Mouse (Mus musculus) hindbrain, embryonic 11.5 days (tissue): ENCODE data around the gene Aatf. TPM values are rescaled to one million over a fixed set of nuclear protein-coding genes. Genes with fewer than 3 reads are reported as not detected.

Experiments used
- ATAC-seq: fragments of 200-750 bp; cut with Nextera tagmentation; 2 replicates; pipeline ENCODE4 v1.8.0; 2017; ENCODE audit warnings: mild to moderate bottlenecking, moderate TSS enrichment, moderate library complexity; ENCODE audit not compliant: low FRiP score
- DNase-seq: peaks from one replicate; pipeline ENCODE4 v3.0.0-alpha.2; 2015; ENCODE audit warnings: low spot score
- H3K27ac ChIP-seq: fragments of 300-500 bp; sonication (generic); 2 replicates; pipeline ENCODE4 v1.5.1; 2014; ENCODE audit warnings: mild to moderate bottlenecking, low read depth, low read length
- H3K27me3 ChIP-seq: fragments of 300-500 bp; sonication (generic); 2 replicates; pipeline ENCODE4 v1.6.1; 2014; ENCODE audit warnings: mild to moderate bottlenecking, low read length, moderate library complexity, mixed read lengths; ENCODE audit not compliant: control insufficient read depth, insufficient read depth
- H3K36me3 ChIP-seq: fragments of 300-500 bp; sonication (generic); 2 replicates; pipeline ENCODE4 v1.6.1; 2014; ENCODE audit warnings: mild to moderate bottlenecking, low read length, moderate library complexity, mixed read lengths; ENCODE audit not compliant: control insufficient read depth, insufficient read depth
- H3K4me1 ChIP-seq: fragments of 300-500 bp; sonication (generic); replicated peaks from 2 replicates; pipeline ENCODE4 v1.6.1; 2014; ENCODE audit warnings: low read length, mixed read lengths; ENCODE audit not compliant: control insufficient read depth, insufficient read depth
- H3K4me2 ChIP-seq: fragments of 300-500 bp; sonication (generic); replicated peaks from 2 replicates; pipeline ENCODE4 v1.6.1; 2014; ENCODE audit warnings: mild to moderate bottlenecking, low read depth, low read length
- H3K4me3 ChIP-seq: fragments of 300-500 bp; sonication (generic); 2 replicates; pipeline ENCODE4 v1.5.1; 2014; ENCODE audit warnings: low read depth, low read length
- H3K9ac ChIP-seq: fragments of 300-500 bp; sonication (generic); 2 replicates; pipeline ENCODE4 v1.6.1; 2014; ENCODE audit warnings: low read depth, low read length
- H3K9me3 ChIP-seq: fragments of 300-500 bp; sonication (generic); 2 replicates; pipeline ENCODE4 v1.6.1; 2016; ENCODE audit warnings: low read length; ENCODE audit not compliant: control insufficient read depth
- WGBS: fragments of 180-500 bp; shearing (Covaris S2); extraction: QIAGEN DNeasy Blood & Tissue Kit; methylation state at CpG from one replicate; pipeline ENCODE4 v1.1.7; 2014; 5-methylcytosine and 5-hydroxymethylcytosine counted together
- polyA plus RNA-seq: library from polyadenylated mRNA; unstranded; fragments of >200 nt; fragmentation: Nextera tagmentation; extraction: Ambion mirVana; gene quantifications from 2 replicates; pipeline ENCODE4 v1.2.1, GENCODE M21; 2014

Aatf gene
- polyA plus RNA-seq, 1 experiment from 2014 or later, result 59.9 TPM

- under 1% methylated on average over 16 of the region's 16 CpGs for WGBS
- H3K9me3 ChIP-seq, result no peaks in the 10 kb centered on the region
- peak overlapping the region; percentile 72; the same call in 1 of the 2 replicates for H3K27ac ChIP-seq
- H3K9ac ChIP-seq, result peak overlapping the region; percentile 76
- peak overlapping the region; percentile 48 for H3K4me3 ChIP-seq
- peak overlapping the region; percentile 19 for H3K4me2 ChIP-seq
- peaks cover 78% of the 10 kb centered on the region for H3K27me3 ChIP-seq
- DNase-seq (peak; percentile 69), ATAC-seq (no peak)
- no peaks in the 10 kb centered on the region for H3K36me3 ChIP-seq
- no peaks in the 10 kb centered on the region; the same call in 1 of the 2 replicates for H3K4me1 ChIP-seq
These were observed 10.1 kb upstream of the Aatf start for GRCm38 (mm10) chr11:84523321-84523831.

DNA sequence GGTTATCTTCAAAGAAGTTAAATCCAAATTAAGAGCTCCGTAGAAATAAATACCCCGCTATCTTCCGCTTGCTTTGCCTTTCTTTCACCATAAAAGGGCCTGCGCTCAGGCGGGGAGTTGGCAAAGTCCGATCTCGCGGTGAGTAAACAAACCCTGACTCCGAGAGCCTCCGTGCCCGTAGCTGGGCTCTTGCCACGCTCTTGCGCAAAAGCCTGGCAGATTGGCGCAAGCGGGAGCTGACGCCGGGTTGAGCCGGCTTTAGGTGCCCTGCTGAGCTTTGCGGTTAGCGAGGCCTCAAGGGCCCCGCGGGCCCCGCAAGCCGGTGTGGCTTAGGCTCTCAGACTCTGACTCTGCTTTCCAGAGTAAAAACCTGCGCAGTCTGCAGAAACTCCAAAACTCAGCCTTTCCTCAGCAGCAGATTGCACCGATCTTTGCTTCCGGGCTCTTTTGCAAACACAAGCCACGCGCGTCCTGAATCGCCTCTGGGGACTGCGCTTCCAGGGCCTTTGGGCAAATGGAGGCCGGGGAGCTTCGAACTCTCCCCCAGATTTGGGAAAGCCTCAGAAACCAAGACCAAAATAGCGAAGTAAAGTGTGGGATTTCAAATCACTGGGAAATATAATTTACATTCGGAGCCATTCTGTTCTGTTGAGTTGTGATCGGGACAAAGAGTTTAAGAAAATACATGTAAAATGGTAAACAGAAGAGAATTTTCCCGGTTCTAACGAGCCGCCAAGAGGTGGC, 9.4 kb upstream of the Aatf start:
- DNase-seq (peak; percentile 65), ATAC-seq (no peak)
- Histone ChIP-seq H3K4me3 (peak overlapping the region; percentile 48), H3K36me3 (no peaks in the 10 kb centered on the region), H3K27me3 (peaks cover 74% of the 10 kb centered on the region), H3K27ac (peak overlapping the region; percentile 72; the same call in 1 of the 2 replicates), H3K9ac (peak overlapping the region; percentile 76), H3K4me2 (peak overlapping the region; percentile 19; the same call in 1 of the 2 replicates), H3K9me3 (no peaks in the 10 kb centered on the region), H3K4me1 (no peaks in the 10 kb centered on the region; the same call in 1 of the 2 replicates)
- under 1% methylated on average over 40 of the region's 40 CpGs for WGBS

- no peaks in the 10 kb centered on the region for H3K9me3 ChIP-seq
- DNase-seq (peak; percentile 51), ATAC-seq (no peak)
- peaks cover 73% of the 10 kb centered on the region for H3K27me3 ChIP-seq
- H3K4me2 ChIP-seq, result peak overlapping the region; percentile 45; the same call in 1 of the 2 replicates
- WGBS, result 7% methylated on average over 24 of the region's 24 CpGs
- no peaks in the 10 kb centered on the region for H3K36me3 ChIP-seq
- peak overlapping the region; percentile 76 for H3K9ac ChIP-seq
- H3K4me3 ChIP-seq, result peak overlapping the region; percentile 48
- no peak overlapping the region for H3K27ac ChIP-seq
- H3K4me1 ChIP-seq, result no peaks in the 10 kb centered on the region; the same call in 1 of the 2 replicates
These were observed 8.5 kb upstream of the Aatf start for GRCm38 (mm10) chr11:84521751-84522299.

DNA sequence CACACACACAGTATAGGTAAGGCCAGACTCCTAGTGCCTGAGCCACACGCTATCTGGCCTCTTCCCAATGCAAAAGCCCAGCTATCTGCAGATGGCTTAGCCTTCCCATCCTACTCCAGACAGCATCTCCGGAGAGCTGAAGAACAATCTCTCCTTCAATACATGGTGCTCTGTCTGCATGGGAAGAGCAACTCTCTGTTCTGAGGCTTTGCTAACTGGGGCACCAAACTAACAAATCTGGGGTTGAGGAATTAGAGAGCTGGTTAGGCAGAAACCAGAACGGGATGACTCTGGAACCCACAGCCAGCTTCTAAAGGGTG, 7.7 kb upstream of the Aatf start:
- peaks cover 78% of the 10 kb centered on the region for H3K27me3 ChIP-seq
- no peaks in the 10 kb centered on the region for H3K9me3 ChIP-seq
- peak overlapping the region; percentile 76 for H3K9ac ChIP-seq
- peak overlapping the region; percentile 48 for H3K4me3 ChIP-seq
- peak overlapping the region; percentile 45 for H3K4me2 ChIP-seq
- H3K27ac ChIP-seq, result no peak overlapping the region
- no peaks in the 10 kb centered on the region for H3K36me3 ChIP-seq
- 16% methylated on average over 3 of the region's 3 CpGs for WGBS
- DNase-seq (peak; percentile 48), ATAC-seq (no peak)
- H3K4me1 ChIP-seq, result no peaks in the 10 kb centered on the region; the same call in 1 of the 2 replicates

DNA sequence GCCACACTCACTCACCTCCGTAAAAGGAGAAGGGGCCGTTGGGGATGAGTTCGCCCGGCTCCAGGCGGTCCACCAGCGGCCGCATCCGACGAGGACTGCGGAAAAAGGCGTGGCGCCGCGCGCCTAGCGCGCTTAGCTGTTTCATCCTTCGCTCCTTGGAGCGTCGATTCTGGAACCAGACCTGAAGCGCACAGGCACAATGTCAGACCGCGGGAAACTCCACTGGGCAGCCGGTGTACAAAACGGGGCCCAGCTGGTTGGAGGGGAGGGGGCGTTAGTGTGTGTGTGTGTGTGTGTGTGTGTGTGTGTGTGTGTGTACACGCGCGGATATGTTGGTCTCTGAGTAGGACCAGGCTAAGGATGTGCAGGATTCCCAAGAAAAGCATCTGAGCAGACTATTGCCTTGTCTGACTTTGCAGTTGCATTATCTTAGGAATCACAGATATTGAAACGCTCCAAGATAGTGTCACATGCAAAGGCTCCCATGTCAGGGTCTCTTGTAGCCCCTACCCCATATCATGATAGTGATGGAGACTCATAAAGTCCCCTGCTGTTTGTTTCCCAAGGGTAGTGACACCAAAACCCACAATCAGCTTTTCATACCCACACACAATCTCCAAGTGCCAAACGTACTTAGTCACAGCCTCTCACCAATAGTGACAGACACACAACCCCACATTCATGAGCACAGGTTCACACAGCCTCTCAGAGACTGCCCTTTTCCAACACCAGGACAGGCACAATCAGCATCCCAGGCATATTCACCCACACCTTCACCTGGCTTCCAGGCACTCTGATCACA, 7.1 kb upstream of the Aatf start:
- Histone ChIP-seq H3K4me2 (peak overlapping the region; percentile 45), H3K4me1 (no peaks in the 10 kb centered on the region; the same call in 1 of the 2 replicates), H3K4me3 (peak overlapping the region; percentile 48), H3K27ac (0 out of 2 replicates have a peak overlapping the region, but pooled peaks have one; percentile 18), H3K27me3 (peaks cover 82% of the 10 kb centered on the region), H3K9me3 (no peaks in the 10 kb centered on the region), H3K9ac (peak overlapping the region; percentile 76), H3K36me3 (no peaks in the 10 kb centered on the region)
- ATAC-seq (no peak), DNase-seq (peak; percentile 46)
- 3% methylated on average over 31 of the region's 31 CpGs for WGBS

DNA sequence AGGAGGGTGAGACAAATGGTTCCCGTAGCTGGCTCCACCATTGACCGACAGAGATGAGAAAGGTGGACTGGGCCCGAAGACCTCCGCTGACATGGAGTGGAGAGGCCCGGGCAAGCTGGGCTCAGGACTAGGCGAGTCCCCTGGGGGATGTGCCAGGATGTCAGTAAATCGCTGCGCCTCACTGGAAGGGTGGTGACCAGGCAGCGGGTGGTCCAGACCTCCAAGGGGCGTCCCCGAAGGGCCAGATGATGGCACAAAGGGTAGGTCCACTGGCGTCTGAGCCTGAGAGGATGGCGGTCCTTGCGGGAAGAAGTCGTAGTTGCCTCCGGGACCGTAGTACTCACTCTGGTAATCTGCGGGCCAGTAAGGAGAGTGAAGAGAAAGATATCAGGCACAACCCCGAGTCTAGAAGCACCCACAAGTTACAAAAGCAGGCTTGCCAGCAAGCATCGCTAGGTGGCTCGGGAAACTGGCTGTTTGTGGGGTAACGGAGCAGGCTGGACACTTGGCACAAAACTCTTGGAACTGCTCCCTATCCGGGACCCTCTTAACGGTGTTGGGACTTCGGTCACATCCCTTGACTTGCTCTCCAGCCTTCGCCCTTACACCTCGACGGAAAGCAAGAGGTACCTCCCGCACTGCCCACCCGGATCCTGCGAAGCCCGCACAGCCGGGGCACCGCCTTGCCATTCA, 6.4 kb upstream of the Aatf start:
- H3K4me3 ChIP-seq, result peak overlapping the region; percentile 48
- no peak for ATAC-seq
- H3K27ac ChIP-seq, result 0 out of 2 replicates have a peak overlapping the region, but pooled peaks have one; percentile 18
- WGBS, result 6% methylated on average over 29 of the region's 34 CpGs
- no peaks in the 10 kb centered on the region for H3K9me3 ChIP-seq
- H3K9ac ChIP-seq, result peak overlapping the region; percentile 76
- H3K4me1 ChIP-seq, result no peaks in the 10 kb centered on the region; the same call in 1 of the 2 replicates
- H3K36me3 ChIP-seq, result no peaks in the 10 kb centered on the region
- peak; percentile 59 for DNase-seq
- H3K27me3 ChIP-seq, result peaks cover 82% of the 10 kb centered on the region
- peak overlapping the region; percentile 45 for H3K4me2 ChIP-seq

DNA sequence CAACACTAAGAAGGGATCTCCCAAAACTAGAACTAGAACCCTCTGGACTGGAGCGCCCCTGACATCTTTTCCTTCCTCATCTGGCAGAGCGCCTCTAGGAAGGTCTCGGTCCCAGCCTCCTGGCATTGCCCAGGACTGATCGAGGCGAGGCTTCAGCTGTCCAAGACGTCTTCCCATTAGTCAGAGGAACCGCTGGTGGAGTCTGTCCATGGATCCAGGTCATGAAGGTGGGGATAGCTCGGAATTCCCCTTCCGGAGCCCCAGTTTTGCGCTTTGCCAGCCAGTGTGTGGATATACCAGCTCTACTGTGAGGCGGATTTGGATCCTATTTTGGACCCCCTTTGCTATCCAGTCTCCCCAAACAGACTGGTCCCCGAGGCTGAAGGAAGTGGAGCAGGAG, 5.7 kb upstream of the Aatf start:
- H3K4me3 ChIP-seq, result peak overlapping the region; percentile 48
- DNase-seq (peak; percentile 51), ATAC-seq (no peak)
- WGBS, result 14% methylated on average over 12 of the region's 12 CpGs
- no peaks in the 10 kb centered on the region for H3K36me3 ChIP-seq
- H3K27ac ChIP-seq, result no peak overlapping the region
- no peaks in the 10 kb centered on the region for H3K9me3 ChIP-seq
- H3K4me1 ChIP-seq, result no peaks in the 10 kb centered on the region; the same call in 1 of the 2 replicates
- H3K27me3 ChIP-seq, result peaks cover 79% of the 10 kb centered on the region
- peak overlapping the region; percentile 3; the same call in 1 of the 2 replicates for H3K9ac ChIP-seq
- H3K4me2 ChIP-seq, result peak overlapping the region; percentile 45

GRCm38 (mm10) chr11:84518261-84518660, 4.9 kb upstream of the Aatf start:
- Histone ChIP-seq H3K4me1 (no peaks in the 10 kb centered on the region), H3K4me2 (no peak overlapping the region), H3K27me3 (peaks cover 74% of the 10 kb centered on the region), H3K36me3 (no peaks in the 10 kb centered on the region), H3K27ac (no peak overlapping the region), H3K9me3 (no peaks in the 10 kb centered on the region), H3K9ac (no peak overlapping the region), H3K4me3 (no peak overlapping the region)
- 35% methylated on average over 5 of the region's 5 CpGs for WGBS
- ATAC-seq, result no peak
- DNase-seq, result no peak
